Mouse (Mus musculus): ENCODE measurements around the gene Atp5h.

Gene Atp5h

GRCm38 (mm10) chr11:115366039-115366705, 53.6 kb downstream of the Atp5h start:
- no peak for DNase-seq (ENCODE audit: low spot score)
